Mouse (Mus musculus) kidney, adult 8-10 months (tissue): ENCODE measurements around the gene Btbd17.

Source experiments
- DNase-seq, 2 experiments: peaks; one replicate each; pipeline ENCODE4 v3.0.0; 2022

Btbd17 gene

GRCm38 (mm10) chr11:114795848-114796322 lies at the start of gene Btbd17:
Gene Btbd17 (minus strand): TSS chr11:114795945.
- DNase-seq: no peak

GRCm38 (mm10) chr11:114844464-114845220 lies 48.9 kb upstream of the Btbd17 start:
- DNase-seq: peak; percentile 57 to 60

GRCm38 (mm10) chr11:114843818-114844463 lies 48.2 kb upstream of the Btbd17 start:
- no peak for DNase-seq

- no peak for DNase-seq
Measured at GRCm38 (mm10) chr11:114833166-114833565, 37.4 kb upstream of the Btbd17 start.

- peak in 1 of 2 experiments; percentile 68 for DNase-seq
Measured at GRCm38 (mm10) chr11:114830433-114830773, 34.7 kb upstream of the Btbd17 start.

- DNase-seq: peak; percentile 88 to 92
Measured at GRCm38 (mm10) chr11:114829499-114830432, 34.0 kb upstream of the Btbd17 start.

GRCm38 (mm10) chr11:114826686-114827085 lies 30.9 kb upstream of the Btbd17 start:
- peak; percentile 87 to 89 for DNase-seq

- DNase-seq: no peak
Measured at GRCm38 (mm10) chr11:114823199-114823725, 27.5 kb upstream of the Btbd17 start.

- peak; percentile 76 to 82 for DNase-seq
Measured at GRCm38 (mm10) chr11:114822727-114823126, 27.0 kb upstream of the Btbd17 start.

GRCm38 (mm10) chr11:114821325-114821724 lies 25.6 kb upstream of the Btbd17 start:
- DNase-seq: no peak

GRCm38 (mm10) chr11:114820444-114820843 lies 24.7 kb upstream of the Btbd17 start:
- DNase-seq: no peak

- no peak for DNase-seq
Measured at GRCm38 (mm10) chr11:114819110-114819509, 23.4 kb upstream of the Btbd17 start.

- DNase-seq: no peak
Measured at GRCm38 (mm10) chr11:114818185-114818584, 22.4 kb upstream of the Btbd17 start.

GRCm38 (mm10) chr11:114816934-114817333 lies 21.2 kb upstream of the Btbd17 start:
- no peak for DNase-seq

- no peak for DNase-seq
Measured at GRCm38 (mm10) chr11:114814873-114815592, 19.3 kb upstream of the Btbd17 start.

- peak; percentile 84 to 94 for DNase-seq
Measured at GRCm38 (mm10) chr11:114812731-114813240, 17.0 kb upstream of the Btbd17 start.

GRCm38 (mm10) chr11:114810344-114810743 lies 14.6 kb upstream of the Btbd17 start:
- no peak for DNase-seq

- no peak for DNase-seq
Measured at GRCm38 (mm10) chr11:114809371-114809770, 13.6 kb upstream of the Btbd17 start.

GRCm38 (mm10) chr11:114807686-114808427 lies 12.1 kb upstream of the Btbd17 start:
- no peak for DNase-seq

GRCm38 (mm10) chr11:114807025-114807424 lies 11.3 kb upstream of the Btbd17 start:
- DNase-seq: no peak

- no peak for DNase-seq
Measured at GRCm38 (mm10) chr11:114803990-114804389, 8.2 kb upstream of the Btbd17 start.
